Mouse (Mus musculus): ENCODE measurements around the gene Carmil2.

The Carmil2 gene

GRCm38 (mm10) chr8:105712286-105712685, 26.2 kb downstream of the Carmil2 start:
- in situ Hi-C loops (cut with MboI; ENCODE audit: low pct_unique_long_range_greater_than_20kb in 1 of 2, low sequenced_read_pairs in 2 of 2, unreplicated experiment in 1 of 2) = loop anchor here in 1 of 2 experiments (5.0 to 10.0 kb wide), 3 partner anchors 70 to 303 kb away; partner anchors contain the start of gene Ddx28

DNA sequence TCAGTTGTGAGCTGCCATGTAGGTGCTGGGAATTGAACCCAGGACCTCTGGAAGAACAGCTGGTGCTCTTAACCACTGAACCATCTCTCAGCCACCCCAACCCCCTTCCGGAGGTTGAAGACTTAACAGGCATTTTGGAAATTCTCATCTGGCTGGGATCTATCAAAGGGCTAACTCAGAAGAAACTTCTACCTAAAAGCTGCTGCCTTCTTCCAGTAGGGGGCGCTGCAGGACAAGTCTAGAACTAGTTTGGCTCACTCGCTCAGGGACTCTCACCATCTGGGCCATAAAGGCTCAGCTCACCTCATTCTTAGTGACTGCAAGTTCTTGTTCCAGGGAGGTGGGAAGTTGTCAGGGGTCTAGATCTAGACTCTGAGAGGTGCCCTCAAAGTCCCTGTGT, 28.1 kb downstream of the Carmil2 start:
- in situ Hi-C loops (cut with MboI; ENCODE audit: low pct_unique_long_range_greater_than_20kb in 1 of 2, low sequenced_read_pairs in 2 of 2, unreplicated experiment in 1 of 2) = loop anchor here in 1 of 2 experiments (5.0 to 10.0 kb wide), 3 partner anchors 68 to 301 kb away; partner anchors contain the start of gene Ddx28

GRCm38 (mm10) chr8:105715042-105715441, 29.0 kb downstream of the Carmil2 start:
- in situ Hi-C loops (cut with MboI; ENCODE audit: low pct_unique_long_range_greater_than_20kb in 1 of 2, low sequenced_read_pairs in 2 of 2, unreplicated experiment in 1 of 2) = loop anchor here in 1 of 2 experiments (10.0 kb wide), 2 partner anchors 210 to 300 kb away; partner anchors contain the start of gene Ddx28

- in situ Hi-C loops (cut with MboI; ENCODE audit: low pct_unique_long_range_greater_than_20kb in 1 of 2, low sequenced_read_pairs in 2 of 2, unreplicated experiment in 1 of 2) = loop anchor here in 1 of 2 experiments (10.0 kb wide), 2 partner anchors 208 to 298 kb away; partner anchors contain the start of gene Ddx28
Observed at GRCm38 (mm10) chr8:105716302-105716945, 30.4 kb downstream of the Carmil2 start.

GRCm38 (mm10) chr8:105719637-105720036, 33.6 kb downstream of the Carmil2 start:
- in situ Hi-C loops (cut with MboI; ENCODE audit: low pct_unique_long_range_greater_than_20kb in 1 of 2, low sequenced_read_pairs in 2 of 2, unreplicated experiment in 1 of 2) = loop anchor here in 1 of 2 experiments (10.0 kb wide), 2 partner anchors 205 to 295 kb away; partner anchors contain the start of gene Ddx28

DNA sequence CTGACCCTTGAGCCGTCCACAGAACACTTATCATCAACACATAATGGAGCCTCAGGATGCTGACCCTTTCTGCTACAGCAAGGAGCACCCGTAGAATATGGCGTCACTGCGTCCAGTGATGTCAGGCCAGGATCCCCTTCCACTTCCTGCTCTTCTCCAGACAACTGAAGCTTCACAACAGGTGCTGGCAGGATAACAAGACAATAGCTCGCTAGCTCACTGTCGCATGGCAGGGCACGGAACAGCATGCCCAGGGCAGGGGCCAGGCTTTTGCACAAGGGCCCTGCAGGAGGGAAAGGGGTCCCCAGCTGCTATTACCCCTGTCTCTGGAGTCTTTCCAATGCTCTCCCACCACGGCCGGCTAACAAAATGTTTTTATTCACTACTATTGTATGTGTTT, 36.8 kb downstream of the Carmil2 start:
- in situ Hi-C loops (cut with MboI; ENCODE audit: low pct_unique_long_range_greater_than_20kb in 1 of 2, low sequenced_read_pairs in 2 of 2, unreplicated experiment in 1 of 2) = no loop called here

DNA sequence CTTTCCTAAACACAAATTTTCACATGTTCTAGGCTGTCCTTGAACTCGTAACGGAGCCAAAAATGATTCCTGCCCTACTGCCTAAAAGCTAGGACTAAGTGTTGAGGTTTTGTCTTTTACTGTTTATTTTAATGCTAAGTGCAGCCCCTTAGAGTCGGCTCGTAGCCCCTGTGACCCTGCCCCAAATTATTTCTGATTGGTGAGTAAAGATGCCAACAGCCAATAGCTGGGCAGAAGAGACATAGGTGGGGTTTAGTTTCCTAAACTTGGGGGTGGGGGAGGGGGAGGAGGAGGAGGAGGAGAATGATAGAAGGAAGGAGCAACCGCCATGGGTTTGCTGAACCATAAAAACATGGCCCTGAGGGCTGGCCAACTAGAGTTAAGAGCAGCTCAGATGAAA, 39.7 kb downstream of the Carmil2 start:
- in situ Hi-C loops (cut with MboI; ENCODE audit: low pct_unique_long_range_greater_than_20kb in 1 of 2, low sequenced_read_pairs in 2 of 2, unreplicated experiment in 1 of 2) = no loop called here

- in situ Hi-C loops (cut with MboI; ENCODE audit: low pct_unique_long_range_greater_than_20kb in 1 of 2, low sequenced_read_pairs in 2 of 2, unreplicated experiment in 1 of 2) = no loop called here
Observed at GRCm38 (mm10) chr8:105727397-105728124, 41.5 kb downstream of the Carmil2 start.

DNA sequence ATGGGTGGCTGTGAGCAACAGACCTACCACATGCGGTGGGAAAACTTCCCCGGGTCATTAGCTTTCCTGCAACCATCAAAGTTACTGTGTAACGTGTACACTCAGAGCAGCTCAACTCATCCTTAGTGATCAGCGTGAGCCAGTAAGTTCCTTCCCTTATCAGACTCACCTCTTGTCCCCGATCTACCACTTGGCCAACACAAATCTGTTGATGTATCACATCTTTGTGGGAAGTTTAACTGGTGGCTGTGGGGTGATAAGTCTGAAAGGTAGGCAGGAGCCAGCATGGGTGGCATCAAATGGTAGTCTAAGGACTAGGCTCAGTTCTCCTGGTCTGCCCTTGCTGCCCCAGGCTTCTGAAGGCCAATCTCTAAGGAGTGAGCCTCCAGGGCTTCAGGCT, 46.1 kb downstream of the Carmil2 start:
- in situ Hi-C loops (cut with MboI; ENCODE audit: low pct_unique_long_range_greater_than_20kb in 1 of 2, low sequenced_read_pairs in 2 of 2, unreplicated experiment in 1 of 2) = no loop called here

- in situ Hi-C loops (cut with MboI; ENCODE audit: low pct_unique_long_range_greater_than_20kb in 1 of 2, low sequenced_read_pairs in 2 of 2, unreplicated experiment in 1 of 2) = no loop called here
Observed at GRCm38 (mm10) chr8:105739216-105739615, 53.1 kb downstream of the Carmil2 start.

DNA sequence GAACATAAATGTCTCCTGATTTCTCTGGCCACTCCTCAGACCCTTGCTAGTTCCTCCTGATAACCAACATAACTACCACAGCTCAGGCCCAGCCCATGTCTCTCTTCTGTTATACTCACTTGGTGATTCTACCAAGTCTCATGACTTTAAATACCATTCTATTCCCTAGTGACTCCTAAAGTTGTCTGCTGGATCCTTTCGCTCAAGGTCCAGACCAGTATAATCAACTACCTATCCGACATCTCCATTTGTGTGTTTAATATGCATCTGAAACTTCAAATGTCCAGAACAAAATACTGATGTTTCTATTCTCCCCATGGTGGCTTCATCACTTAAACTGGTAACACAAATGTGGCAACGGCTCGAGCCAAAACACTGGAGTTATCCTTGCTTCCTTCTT, 57.2 kb downstream of the Carmil2 start:
- in situ Hi-C loops (cut with MboI; ENCODE audit: low pct_unique_long_range_greater_than_20kb in 1 of 2, low sequenced_read_pairs in 2 of 2, unreplicated experiment in 1 of 2) = no loop called here
